Mouse (Mus musculus) forebrain, embryonic 14.5 days (tissue): ENCODE results near the gene Pappa. TPM values are rescaled to one million over a fixed set of nuclear protein-coding genes. Genes with fewer than 3 reads are reported as not detected.

ENCODE experiments used
- ATAC-seq: fragments of 200-750 bp; cut with Nextera tagmentation; 2 replicates; pipeline ENCODE4 v1.8.0; 2017; ENCODE audit warnings: mild to moderate bottlenecking, moderate library complexity
- DNase-seq: peaks from one replicate; pipeline ENCODE4 v3.0.0-alpha.2; 2015; ENCODE audit warnings: low spot score
- H3K27ac ChIP-seq: fragments of 300-500 bp; sonication (generic); 2 replicates; pipeline ENCODE4 v1.5.1; 2014; ENCODE audit warnings: low read depth, mild to moderate bottlenecking, control low read depth, low read length, moderate library complexity
- H3K27me3 ChIP-seq: fragments of 300-500 bp; sonication (generic); replicated peaks from 2 replicates; pipeline ENCODE4 v1.6.1; 2014; ENCODE audit warnings: low read length, control low read depth, mixed read lengths; ENCODE audit not compliant: control insufficient read depth, insufficient read depth
- H3K36me3 ChIP-seq: fragments of 300-500 bp; sonication (generic); 2 replicates; pipeline ENCODE4 v1.6.1; 2014; ENCODE audit warnings: low read length, control low read depth; ENCODE audit not compliant: control insufficient read depth, insufficient read depth
- H3K4me1 ChIP-seq: fragments of 300-500 bp; sonication (generic); 2 replicates; pipeline ENCODE4 v1.6.1; 2014; ENCODE audit warnings: antibody characterized with exemption, low read length, control low read depth; ENCODE audit not compliant: control insufficient read depth, insufficient read depth
- H3K4me2 ChIP-seq: fragments of 300-500 bp; sonication (generic); 2 replicates; pipeline ENCODE4 v1.6.1; 2014; ENCODE audit warnings: mild to moderate bottlenecking, control low read depth, low read length
- H3K4me3 ChIP-seq: fragments of 300-500 bp; sonication (generic); 2 replicates; pipeline ENCODE4 v1.5.1; 2014; ENCODE audit warnings: low read depth, low read length, control low read depth
- H3K9ac ChIP-seq: fragments of 300-500 bp; sonication (generic); 2 replicates; pipeline ENCODE4 v1.6.1; 2014; ENCODE audit warnings: mild to moderate bottlenecking, low read length, control low read depth, moderate library complexity
- H3K9me3 ChIP-seq: fragments of 300-500 bp; sonication (generic); replicated peaks from 2 replicates; pipeline ENCODE4 v1.6.1; 2016; ENCODE audit warnings: low read length, control low read depth, mixed read lengths; ENCODE audit not compliant: control insufficient read depth
- whole genome bisulfite sequencing: fragments of 180-500 bp; shearing (Covaris S2); extraction: QIAGEN DNeasy Blood & Tissue Kit; methylation state at CpG from one replicate; pipeline ENCODE4 v1.1.7; 2014; 5-methylcytosine and 5-hydroxymethylcytosine counted together
- polyA plus RNA-seq: library from polyadenylated mRNA; unstranded; fragments of >200 nt; fragmentation: Nextera tagmentation; extraction: Ambion mirVana; gene quantifications from 2 replicates; pipeline ENCODE4 v1.2.1, GENCODE M21; 2014

The Pappa gene
- polyA plus RNA-seq, 1 experiment from 2014 or later = 0.39 TPM

DNA sequence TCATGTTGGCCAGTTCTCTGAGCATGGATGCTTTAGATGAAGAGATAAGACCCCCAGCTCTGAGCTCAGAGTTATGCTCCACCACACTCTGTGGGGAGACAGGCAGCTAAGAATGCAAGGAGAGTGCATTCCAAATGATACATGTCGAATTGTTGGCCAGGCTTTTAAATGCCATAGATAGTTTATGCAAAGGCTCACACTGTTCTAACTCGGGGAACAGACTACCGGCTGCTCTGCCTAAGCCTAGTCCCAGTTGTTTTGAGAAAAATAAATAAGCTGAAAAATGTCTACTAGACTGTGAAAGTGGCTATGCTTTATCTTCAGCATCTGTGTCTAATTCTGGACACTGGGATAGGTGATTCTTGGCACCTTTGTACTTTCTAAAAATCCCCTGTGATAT is 165.3 kb downstream of the Pappa start:
- no peak for ATAC-seq
- Histone ChIP-seq H3K4me2 (no peak overlapping the region), H3K4me3 (no peak overlapping the region), H3K36me3 (no peaks in the 10 kb centered on the region), H3K9ac (no peak overlapping the region), H3K4me1 (no peaks in the 10 kb centered on the region), H3K9me3 (no peaks in the 10 kb centered on the region), H3K27ac (no peak overlapping the region), H3K27me3 (no peaks in the 10 kb centered on the region)
- WGBS = 72% methylated on average over 3 of the region's 3 CpGs
- no peak for DNase-seq

GRCm38 (mm10) chr4:65295741-65296140 is 171.8 kb downstream of the Pappa start:
- DNase-seq (no peak), ATAC-seq (no peak)
- H3K9me3 ChIP-seq = no peaks in the 10 kb centered on the region
- no peak overlapping the region for H3K4me2 ChIP-seq
- 53% methylated on average over 1 of the region's 1 CpGs for WGBS
- H3K9ac ChIP-seq = no peak overlapping the region
- no peaks in the 10 kb centered on the region for H3K27me3 ChIP-seq
- no peak overlapping the region for H3K4me3 ChIP-seq
- no peaks in the 10 kb centered on the region for H3K36me3 ChIP-seq
- H3K4me1 ChIP-seq = peaks cover 15% of the 10 kb centered on the region
- H3K27ac ChIP-seq = no peak overlapping the region

DNA sequence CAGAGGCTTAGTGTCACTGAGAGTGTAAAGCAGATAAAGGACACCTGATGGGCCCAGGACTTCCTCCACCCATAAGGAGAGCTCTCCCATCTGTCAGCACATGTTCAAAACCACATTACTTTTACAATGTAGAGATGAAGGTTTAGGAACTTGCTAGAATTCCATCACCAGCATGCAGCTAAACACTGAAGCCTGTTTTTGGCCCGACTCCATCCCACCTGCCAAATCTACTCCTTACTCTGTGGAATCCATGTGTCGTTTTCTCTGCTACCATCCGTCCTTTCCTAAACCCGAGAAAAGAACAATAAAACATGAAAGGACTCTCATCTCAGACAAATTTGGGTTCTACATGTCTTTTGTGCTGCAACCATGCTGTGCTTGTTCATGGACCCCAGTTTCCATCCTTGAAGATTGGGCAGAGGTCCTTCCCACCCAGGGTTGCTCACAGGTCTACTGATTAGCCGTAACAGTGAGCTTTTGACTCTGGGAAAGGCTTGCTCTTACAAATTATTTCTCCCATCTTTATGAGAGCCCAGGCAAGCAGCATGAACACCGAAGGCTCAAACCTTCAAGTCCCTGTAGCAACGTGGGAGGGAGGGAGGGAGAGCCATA is 172.5 kb downstream of the Pappa start:
- Histone ChIP-seq H3K4me1 (peaks cover 15% of the 10 kb centered on the region), H3K27ac (no peak overlapping the region; the same call in 1 of the 2 replicates), H3K9ac (no peak overlapping the region), H3K27me3 (no peaks in the 10 kb centered on the region), H3K36me3 (no peaks in the 10 kb centered on the region), H3K9me3 (no peaks in the 10 kb centered on the region), H3K4me3 (no peak overlapping the region), H3K4me2 (no peak overlapping the region; the same call in 1 of the 2 replicates)
- WGBS = 6% methylated on average over 7 of the region's 7 CpGs
- DNase-seq = peak; percentile 27
- no peak for ATAC-seq

GRCm38 (mm10) chr4:65296968-65297499 is 173.1 kb downstream of the Pappa start:
- WGBS = 3% methylated on average over 13 of the region's 13 CpGs
- H3K4me2 ChIP-seq = peak overlapping the region; percentile 23
- no peaks in the 10 kb centered on the region for H3K27me3 ChIP-seq
- DNase-seq (peak; percentile 81), ATAC-seq (peak; percentile 93)
- no peaks in the 10 kb centered on the region for H3K9me3 ChIP-seq
- H3K36me3 ChIP-seq = no peaks in the 10 kb centered on the region
- no peak overlapping the region for H3K9ac ChIP-seq
- no peak overlapping the region for H3K4me3 ChIP-seq
- no peak overlapping the region for H3K27ac ChIP-seq
- H3K4me1 ChIP-seq = peaks cover 15% of the 10 kb centered on the region

- no peak overlapping the region for H3K4me3 ChIP-seq
- no peak overlapping the region for H3K4me2 ChIP-seq
These were observed 174.5 kb downstream of the Pappa start for GRCm38 (mm10) chr4:65298212-65299181.

DNA sequence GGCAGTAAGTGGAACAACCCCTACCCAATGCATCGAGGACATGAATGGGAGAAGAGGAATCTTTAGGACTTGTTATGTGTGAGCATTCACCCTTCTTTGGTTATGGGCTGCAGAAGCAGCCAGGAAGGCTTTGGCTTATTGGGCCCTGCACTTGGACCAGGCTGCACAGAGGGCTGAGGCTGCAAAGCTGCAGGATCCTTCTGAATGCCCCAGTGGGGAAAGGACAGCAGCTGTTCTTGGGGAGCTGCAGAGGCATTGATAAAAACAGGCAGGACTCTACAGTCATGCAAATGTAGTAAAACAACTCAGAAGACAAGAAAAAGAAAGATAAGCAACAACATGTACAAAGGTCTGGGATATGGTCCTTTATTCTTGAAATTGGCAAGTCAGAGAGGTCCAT is 175.4 kb downstream of the Pappa start:
- H3K36me3 ChIP-seq = no peaks in the 10 kb centered on the region
- no peak for DNase-seq
- H3K9ac ChIP-seq = no peak overlapping the region
- H3K9me3 ChIP-seq = no peaks in the 10 kb centered on the region
- WGBS = 50% methylated on average over 1 of the region's 1 CpGs
- peaks cover 15% of the 10 kb centered on the region for H3K4me1 ChIP-seq
- no peak overlapping the region for H3K4me2 ChIP-seq
- H3K27ac ChIP-seq = no peak overlapping the region
- no peak overlapping the region for H3K4me3 ChIP-seq
- H3K27me3 ChIP-seq = no peaks in the 10 kb centered on the region
- no peak for ATAC-seq

More at GRCm38 (mm10) chr4:65298212-65299181, 174.5 kb downstream of the Pappa start:
- H3K27ac ChIP-seq = no peak overlapping the region
- H3K36me3 ChIP-seq = no peaks in the 10 kb centered on the region
- ATAC-seq (no peak), DNase-seq (no peak)
- no peak overlapping the region for H3K9ac ChIP-seq
- 63% methylated on average over 9 of the region's 9 CpGs for WGBS
- no peaks in the 10 kb centered on the region for H3K27me3 ChIP-seq
- peaks cover 15% of the 10 kb centered on the region for H3K4me1 ChIP-seq
- no peaks in the 10 kb centered on the region for H3K9me3 ChIP-seq

DNA sequence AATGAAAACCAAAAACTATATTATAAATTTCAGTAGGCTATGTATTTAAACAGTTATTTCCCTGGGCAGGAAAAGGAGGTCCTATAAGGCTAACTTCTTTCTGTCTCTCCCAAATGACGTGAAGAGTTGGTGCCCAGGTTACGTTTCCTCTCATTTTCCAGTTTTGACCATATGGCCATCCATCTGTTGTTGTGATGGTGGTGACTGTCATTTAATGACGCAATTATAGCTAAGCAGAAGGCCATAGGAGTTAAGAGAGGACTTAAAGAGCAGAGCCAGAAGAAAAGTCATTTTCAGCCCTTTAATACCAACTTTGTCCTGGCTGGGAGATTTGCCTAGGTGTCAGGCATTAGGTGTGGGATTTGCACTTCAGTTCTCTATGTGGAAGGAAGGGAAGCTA is 176.5 kb downstream of the Pappa start:
- no peaks in the 10 kb centered on the region for H3K27me3 ChIP-seq
- no peak overlapping the region for H3K4me2 ChIP-seq
- no peaks in the 10 kb centered on the region for H3K9me3 ChIP-seq
- ATAC-seq = no peak
- WGBS = 79% methylated on average over 3 of the region's 3 CpGs
- peaks cover 15% of the 10 kb centered on the region for H3K4me1 ChIP-seq
- H3K9ac ChIP-seq = no peak overlapping the region
- no peak overlapping the region for H3K4me3 ChIP-seq
- no peaks in the 10 kb centered on the region for H3K36me3 ChIP-seq
- H3K27ac ChIP-seq = no peak overlapping the region
- DNase-seq = peak; percentile 16

GRCm38 (mm10) chr4:65302666-65303065 is 178.7 kb downstream of the Pappa start:
- Histone ChIP-seq H3K9me3 (no peaks in the 10 kb centered on the region), H3K4me2 (no peak overlapping the region), H3K27me3 (no peaks in the 10 kb centered on the region), H3K4me1 (no peaks in the 10 kb centered on the region; the same call in 1 of the 2 replicates), H3K9ac (no peak overlapping the region), H3K27ac (no peak overlapping the region), H3K36me3 (no peaks in the 10 kb centered on the region), H3K4me3 (no peak overlapping the region)
- 56% methylated on average over 3 of the region's 3 CpGs for WGBS
- DNase-seq = no peak
- no peak for ATAC-seq
